In the genomic region with DNA sequence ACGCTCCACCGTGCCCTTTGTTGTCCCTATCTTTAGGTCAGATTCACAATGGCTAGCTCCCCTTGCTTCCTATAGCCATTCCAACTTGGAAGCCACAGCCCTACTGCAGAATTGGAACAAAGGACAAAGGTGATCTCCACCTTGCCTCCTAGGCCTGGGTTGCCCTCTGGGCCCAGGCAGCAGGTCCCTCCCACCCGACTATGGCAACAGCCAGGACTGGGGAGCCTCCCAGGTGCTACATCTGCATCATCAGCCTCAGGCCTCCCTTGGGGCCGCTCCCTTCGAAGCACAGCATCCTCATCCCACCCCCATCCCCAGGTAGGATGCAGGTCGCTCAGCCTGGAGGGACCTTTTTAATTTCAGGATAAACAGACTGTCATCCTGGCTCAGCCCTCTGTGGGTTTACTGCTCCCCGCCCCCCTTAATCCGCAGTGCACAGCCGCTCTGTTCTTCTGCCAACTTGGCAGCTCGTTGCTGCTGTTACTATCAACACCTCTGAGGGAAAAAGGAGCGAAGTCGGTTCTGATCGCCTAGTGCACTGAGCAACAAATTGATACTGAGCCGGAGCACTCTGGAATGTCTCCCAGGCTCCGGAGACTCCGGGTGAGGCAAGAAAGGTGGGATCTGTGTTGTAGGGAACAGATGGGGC, we compare ENCODE assay signal across 9 mouse cellular contexts. TPM values are rescaled to one million over a fixed set of nuclear protein-coding genes. Genes with fewer than 3 reads are reported as not detected.
DNase-seq lines count a peak whose midpoint lies in the region; ATAC-seq lines count a peak whose summit lies in the region.
"Had no signal": no experiment of that assay in that cellular context is flagged by ENCODE, and none has a peak within 500 bp of the region (broad histone marks: within the 10 kb centered on the region; RNA-seq: fewer than 3 reads in every experiment).

No protein-coding gene starts in this region.

- ATAC-seq in forebrain, embryonic 14.5 days: peak; percentile 90
- ATAC-seq in intestine, embryonic 14.5 days (replicated peaks; ENCODE audit: low FRiP score, low TSS enrichment, low read depth): no peak
- no peak for ATAC-seq in limb, embryonic 15.5 days (ENCODE audit: insufficient number of reproducible peaks, low FRiP score, low TSS enrichment, low read depth)
- ATAC-seq in liver, embryonic 11.5 days (replicated peaks; ENCODE audit: low FRiP score): no peak

- H3K36me3 ChIP-seq in forebrain, embryonic 14.5 days (ENCODE audit: control insufficient read depth, insufficient read depth, low read length): no peaks in the 10 kb centered on the region
- H3K36me3 ChIP-seq in intestine, embryonic 14.5 days (ENCODE audit: control insufficient read depth, insufficient read depth, low read length): no peaks in the 10 kb centered on the region
- no peaks in the 10 kb centered on the region for H3K36me3 ChIP-seq in limb, embryonic 15.5 days
- no peaks in the 10 kb centered on the region for H3K36me3 ChIP-seq in liver, embryonic 11.5 days (ENCODE audit: control insufficient read depth, insufficient read depth, low read length)
- H3K36me3 ChIP-seq: liver, embryonic 15.5 days had no signal

- peaks cover 14% of the 10 kb centered on the region for H3K4me1 ChIP-seq in forebrain, embryonic 14.5 days (ENCODE audit: control insufficient read depth, insufficient read depth, low read length)
- H3K4me1 ChIP-seq in intestine, embryonic 14.5 days (replicated peaks; ENCODE audit: control insufficient read depth, insufficient read depth, low read length): no peaks in the 10 kb centered on the region
- H3K4me1 ChIP-seq in limb, embryonic 15.5 days: peaks cover 14% of the 10 kb centered on the region
- no peaks in the 10 kb centered on the region for H3K4me1 ChIP-seq in liver, embryonic 11.5 days (replicated peaks; ENCODE audit: control insufficient read depth, insufficient read depth, low read length)
- H3K4me1 ChIP-seq: liver, embryonic 15.5 days had no signal

- no peaks in the 10 kb centered on the region for H3K9me3 ChIP-seq in forebrain, embryonic 14.5 days (replicated peaks; ENCODE audit: control insufficient read depth, low read length)
- 0 out of 2 replicates have a peak, but pooled peaks cover 3% of the 10 kb centered on the region for H3K9me3 ChIP-seq in intestine, embryonic 14.5 days (ENCODE audit: control insufficient read depth, low read length)
- no peaks in the 10 kb centered on the region for H3K9me3 ChIP-seq in limb, embryonic 15.5 days
- no peaks in the 10 kb centered on the region for H3K9me3 ChIP-seq in liver, embryonic 11.5 days (ENCODE audit: control insufficient read depth, low read length)
- H3K9me3 ChIP-seq: liver, embryonic 15.5 days had no signal

- H3K4me2 ChIP-seq in forebrain, embryonic 14.5 days (ENCODE audit: low read length): peak overlapping the region; percentile 48
- peak overlapping the region; percentile 34 for H3K4me2 ChIP-seq in intestine, embryonic 14.5 days (ENCODE audit: low read length)
- H3K4me2 ChIP-seq in limb, embryonic 15.5 days: peak overlapping the region; percentile 31; the same call in 1 of the 2 replicates
- H3K4me2 ChIP-seq in liver, embryonic 11.5 days: no peak overlapping the region
- H3K4me2 ChIP-seq: liver, embryonic 15.5 days had no signal

- 15% methylated on average over 16 of the region's 16 CpGs for WGBS in forebrain, embryonic 14.5 days
- 17% methylated on average over 16 of the region's 16 CpGs for WGBS in intestine, embryonic 14.5 days
- WGBS in limb, embryonic 15.5 days: 15% methylated on average over 16 of the region's 16 CpGs
- WGBS in liver, embryonic 11.5 days: 30% methylated on average over 16 of the region's 16 CpGs

- H3K4me3 ChIP-seq in forebrain, embryonic 14.5 days (ENCODE audit: low read depth, low read length): no peak overlapping the region
- no peak overlapping the region for H3K4me3 ChIP-seq in intestine, embryonic 14.5 days (ENCODE audit: low read depth, low read length)
- H3K4me3 ChIP-seq in limb, embryonic 15.5 days: no peak overlapping the region
- no peak overlapping the region for H3K4me3 ChIP-seq in liver, embryonic 11.5 days (ENCODE audit: low read depth, low read length)
- H3K4me3 ChIP-seq: liver, embryonic 15.5 days had no signal

- peak; percentile 40 for DNase-seq in ovary, adult 18-20 months (ENCODE audit: low spot score)
- no peak for DNase-seq in ovary, postnatal 10 days (ENCODE audit: low spot score)
- DNase-seq in forebrain, embryonic 14.5 days (ENCODE audit: low spot score): peak; percentile 93
- peak; percentile 62 for DNase-seq in intestine, embryonic 14.5 days (ENCODE audit: low spot score)
- DNase-seq in right cerebral cortex, postnatal 36 days (ENCODE audit: low spot score in 2 of 2): peak; percentile 42 to 50
- DNase-seq in liver, embryonic 11.5 days (ENCODE audit: low spot score): no peak
- DNase-seq in thymus, postnatal 36 days: no peak

- H3K27ac ChIP-seq in forebrain, embryonic 14.5 days (ENCODE audit: low read depth, low read length): peak overlapping the region; percentile 70
- no peak overlapping the region for H3K27ac ChIP-seq in intestine, embryonic 14.5 days (ENCODE audit: low read depth)
- H3K27ac ChIP-seq in limb, embryonic 15.5 days: no peak overlapping the region
- H3K27ac ChIP-seq in liver, embryonic 11.5 days (ENCODE audit: low read depth, low read length): no peak overlapping the region
- H3K27ac ChIP-seq: liver, embryonic 15.5 days had no signal

- H3K27me3 ChIP-seq in forebrain, embryonic 14.5 days (replicated peaks; ENCODE audit: control insufficient read depth, insufficient read depth, low read length): no peaks in the 10 kb centered on the region
- no peaks in the 10 kb centered on the region for H3K27me3 ChIP-seq in intestine, embryonic 14.5 days (replicated peaks; ENCODE audit: control insufficient read depth, insufficient read depth, low read length)
- no peaks in the 10 kb centered on the region for H3K27me3 ChIP-seq in limb, embryonic 15.5 days
- H3K27me3 ChIP-seq in liver, embryonic 11.5 days (replicated peaks; ENCODE audit: control insufficient read depth, insufficient read depth, low read length): peaks cover 5% of the 10 kb centered on the region; the same call in 1 of the 2 replicates

- H3K9ac ChIP-seq in forebrain, embryonic 14.5 days (ENCODE audit: low read length): peak overlapping the region; percentile 37
- no peak overlapping the region for H3K9ac ChIP-seq in intestine, embryonic 14.5 days (ENCODE audit: low read length)
- H3K9ac ChIP-seq in limb, embryonic 15.5 days: no peak overlapping the region
- H3K9ac ChIP-seq in liver, embryonic 11.5 days (ENCODE audit: low read depth, low read length): no peak overlapping the region
- H3K9ac ChIP-seq: liver, embryonic 15.5 days had no signal

RNA-seq across cellular contexts. Expression of gene Dynll2, which starts 22.3 kb away (rescaled TPM):
- polyA plus RNA-seq in forebrain, embryonic 14.5 days (2014; fragmentation: Nextera tagmentation; extraction: Ambion mirVana): 21.8 and 22.5 TPM in 2 replicates
- 14.1 and 20.4 TPM in 2 replicates for polyA plus RNA-seq in intestine, embryonic 14.5 days (2014; fragmentation: Nextera tagmentation; extraction: Ambion mirVana)
- polyA plus RNA-seq in limb, embryonic 15.5 days (2015; fragmentation: Nextera tagmentation; extraction: Ambion mirVana): 14.8 and 17.0 TPM in 2 replicates
- polyA plus RNA-seq in liver, embryonic 11.5 days (2014; fragmentation: Nextera tagmentation; extraction: Ambion mirVana): 17.7 and 19.4 TPM in 2 replicates

RNA-seq across cellular contexts. Expression of gene Srsf1, which starts 37.5 kb away (rescaled TPM):
- polyA plus RNA-seq in forebrain, embryonic 14.5 days (2014; fragmentation: Nextera tagmentation; extraction: Ambion mirVana): 340 and 348 TPM in 2 replicates
- 334 and 353 TPM in 2 replicates for polyA plus RNA-seq in intestine, embryonic 14.5 days (2014; fragmentation: Nextera tagmentation; extraction: Ambion mirVana)
- 208 and 244 TPM in 2 replicates for polyA plus RNA-seq in limb, embryonic 15.5 days (2015; fragmentation: Nextera tagmentation; extraction: Ambion mirVana)
- polyA plus RNA-seq in liver, embryonic 11.5 days (2014; fragmentation: Nextera tagmentation; extraction: Ambion mirVana): 323 and 337 TPM in 2 replicates

RNA-seq across cellular contexts. Expression of gene Vezf1, which starts 58.4 kb away (rescaled TPM):
- polyA plus RNA-seq in forebrain, embryonic 14.5 days (2014; fragmentation: Nextera tagmentation; extraction: Ambion mirVana): 60.0 and 64.7 TPM in 2 replicates
- 40.0 and 43.0 TPM in 2 replicates for polyA plus RNA-seq in intestine, embryonic 14.5 days (2014; fragmentation: Nextera tagmentation; extraction: Ambion mirVana)
- polyA plus RNA-seq in limb, embryonic 15.5 days (2015; fragmentation: Nextera tagmentation; extraction: Ambion mirVana): 31.9 and 35.6 TPM in 2 replicates
- polyA plus RNA-seq in liver, embryonic 11.5 days (2014; fragmentation: Nextera tagmentation; extraction: Ambion mirVana): 21.7 and 24.0 TPM in 2 replicates

Comparison
In these comparisons a context has a peak if more than half of its experiments do, and no peak if none do; other contexts are left out.
1. DNase-seq: peak in ovary, adult 18-20 months (single experiment), forebrain, embryonic 14.5 days (single experiment), intestine, embryonic 14.5 days (single experiment) and right cerebral cortex, postnatal 36 days (2 of 2); none in ovary, postnatal 10 days (single experiment), liver, embryonic 11.5 days (single experiment) and thymus, postnatal 36 days (0 of 2).